Mouse (Mus musculus) testis, adult 2 months (tissue): ENCODE data around the gene Nutf2.
"Not testable (repeated sequence)": the region's sequence is repeated elsewhere in the genome, so short reads cannot be mapped to it uniquely, and the experiment has no call there.

ENCODE experiments used
- CTCF ChIP-seq: fragments of 200-500 bp; IDR thresholded peaks from 2 replicates; pipeline ENCODE4 v1.5.1; 2012; ENCODE audit warnings: low read depth, mild to moderate bottlenecking, inconsistent platforms, low read length, moderate library complexity; ENCODE audit not compliant: control insufficient read depth, insufficient read depth, insufficient replicate concordance
- POLR2A ChIP-seq: fragments of 200-500 bp; IDR thresholded peaks from 2 replicates; pipeline ENCODE4 v1.6.1; 2012; ENCODE audit warnings: low read depth, mild to moderate bottlenecking, inconsistent platforms, low read length, moderate library complexity; ENCODE audit not compliant: control insufficient read depth

GRCm38 (mm10) chr8:105833740-105834139 is 26.6 kb upstream of the Nutf2 start:
- TF ChIP-seq CTCF, POLR2A: not testable (repeated sequence)
